Mouse (Mus musculus): ENCODE measurements around the gene Sorcs3.

- TF ChIP-seq CTCF (IDR thresholded peaks at IDR 0.05; ENCODE audit: control insufficient read depth, insufficient read depth, low read length) (no peak), POLR2A (IDR thresholded peaks at IDR 0.05; ENCODE audit: borderline replicate concordance, control insufficient read depth, low read depth, low read length) (no peak)
These were observed 581.4 kb downstream of the Sorcs3 start for GRCm38 (mm10) chr19:48787269-48787668.
